Mouse (Mus musculus) left cerebral cortex, adult 11 months (tissue): ENCODE results near the gene Atf3.

Experiments
- DNase-seq: peaks from one replicate; pipeline ENCODE4 v3.0.0; 2022; ENCODE audit warnings: low spot score

Atf3 gene

DNA sequence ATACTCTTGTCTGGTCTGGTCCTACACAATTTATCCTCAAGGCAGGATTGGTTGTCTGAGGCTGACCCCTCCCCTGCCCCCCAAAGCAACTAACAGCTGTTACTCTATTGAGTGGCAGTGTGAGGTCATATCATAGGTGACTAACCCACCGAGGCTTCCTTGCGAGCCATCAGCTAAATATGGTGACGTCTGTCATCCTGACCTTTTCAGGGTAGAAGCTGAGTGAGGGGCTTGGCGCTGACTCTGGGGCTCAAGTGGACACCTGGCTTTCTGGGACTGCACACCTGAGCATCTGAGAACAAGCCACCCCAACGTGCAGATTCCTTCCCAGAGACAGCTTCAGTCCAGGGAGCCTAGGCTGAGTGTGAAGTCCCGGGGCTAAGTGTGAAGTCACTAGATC lies at the start of gene Atf3:
Gene Atf3, minus strand, starts transcription at position 101 of the 400 bp plus-strand sequence.
- DNase-seq, result no peak

DNA sequence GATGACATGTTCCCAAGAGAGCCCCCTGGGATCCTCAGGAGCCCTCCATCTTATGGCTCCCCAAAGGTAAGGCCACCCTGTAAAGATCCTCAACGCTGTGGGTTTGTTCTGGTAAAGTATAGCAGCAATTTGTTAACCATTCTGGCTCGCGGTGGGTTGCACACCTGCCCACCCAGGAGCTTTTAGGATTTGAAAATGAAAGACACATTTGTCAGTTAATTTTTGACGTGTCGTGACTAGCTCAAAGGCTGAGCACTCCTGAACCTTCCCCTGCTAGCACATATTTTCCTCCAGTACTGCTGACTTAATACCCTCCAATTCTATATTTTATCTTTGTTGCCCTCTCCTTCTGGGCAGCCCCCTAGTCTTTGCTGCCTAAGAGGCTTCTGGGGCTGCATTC lies 49.3 kb upstream of the Atf3 start:
- DNase-seq, result no peak

DNA sequence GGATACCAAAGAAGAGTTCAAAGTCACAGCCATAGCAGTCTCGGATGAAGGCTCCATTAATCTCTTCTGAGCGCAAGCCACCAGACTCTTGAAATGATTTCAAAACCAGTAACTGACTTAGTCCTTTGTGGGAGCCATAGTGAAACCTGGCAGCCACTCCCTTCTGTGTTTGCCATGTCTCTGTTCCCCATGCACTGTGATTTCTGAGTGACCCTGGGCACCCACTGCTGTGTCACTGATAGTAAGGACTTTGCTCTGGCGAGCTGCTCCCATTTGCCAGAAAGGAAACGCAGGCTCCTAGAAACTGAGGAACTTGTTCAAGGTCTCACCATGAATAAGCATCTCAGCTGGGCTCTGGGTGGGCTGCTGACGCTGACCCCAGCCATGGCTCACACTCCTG lies 45.6 kb upstream of the Atf3 start:
- DNase-seq, result no peak

DNA sequence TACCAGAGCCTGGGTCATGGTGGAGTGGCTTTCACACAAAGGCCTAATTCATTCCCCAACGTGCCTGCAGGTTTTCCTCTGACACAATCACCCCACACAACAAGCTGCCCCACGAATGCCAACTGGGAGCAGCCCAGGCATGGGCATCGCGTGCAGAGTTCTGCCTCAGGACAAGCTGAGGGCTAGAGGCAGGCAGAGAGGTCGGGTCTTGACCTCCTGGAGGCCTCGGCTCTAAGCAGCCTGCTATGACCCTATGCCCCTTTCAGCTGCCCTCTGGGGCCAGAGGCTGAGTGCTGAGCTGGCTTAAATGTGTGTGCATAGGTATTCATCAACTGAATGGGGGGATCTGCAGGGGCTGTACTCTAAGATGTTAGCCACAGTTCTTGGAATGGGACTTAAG lies 44.0 kb upstream of the Atf3 start:
- DNase-seq, result no peak

DNA sequence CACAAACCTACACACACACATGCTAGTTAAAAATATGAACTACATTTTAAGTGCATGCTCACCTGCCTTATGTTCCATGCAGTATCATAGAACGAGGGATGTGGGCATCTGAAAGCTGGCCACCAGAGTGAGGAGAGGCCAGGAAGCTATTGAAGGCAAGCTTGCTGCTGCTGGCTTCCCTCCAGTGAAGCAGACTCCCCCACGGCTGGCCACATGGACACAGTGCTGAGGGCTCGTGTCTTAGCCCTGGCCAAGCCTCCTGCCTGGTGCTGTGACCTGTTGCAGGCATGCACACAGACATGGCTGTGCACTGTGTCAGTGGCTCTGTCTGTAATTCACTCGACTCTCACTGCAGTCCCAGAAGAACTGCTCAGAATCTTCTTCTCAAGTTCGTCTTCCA lies 41.8 kb upstream of the Atf3 start:
- DNase-seq, result no peak

DNA sequence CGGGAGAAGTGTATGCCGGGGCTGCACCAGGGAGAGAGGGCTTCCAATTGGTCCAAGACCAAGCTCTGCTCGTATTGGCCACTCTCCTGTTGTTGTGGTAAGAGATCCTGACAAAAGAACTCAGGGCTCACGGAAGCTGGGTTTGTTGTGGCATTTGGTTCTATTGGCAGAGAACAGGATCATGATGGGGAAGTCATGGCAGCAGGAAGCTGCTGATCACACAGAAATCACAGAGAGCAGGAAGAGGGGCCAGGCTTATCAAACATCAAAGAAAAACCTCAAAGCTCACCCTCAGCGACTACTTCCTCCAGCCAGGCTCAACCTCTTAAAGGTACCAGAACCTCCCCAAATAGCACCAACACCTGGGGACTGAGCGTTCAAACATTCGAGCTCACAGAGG lies 41.3 kb upstream of the Atf3 start:
- DNase-seq, result no peak

DNA sequence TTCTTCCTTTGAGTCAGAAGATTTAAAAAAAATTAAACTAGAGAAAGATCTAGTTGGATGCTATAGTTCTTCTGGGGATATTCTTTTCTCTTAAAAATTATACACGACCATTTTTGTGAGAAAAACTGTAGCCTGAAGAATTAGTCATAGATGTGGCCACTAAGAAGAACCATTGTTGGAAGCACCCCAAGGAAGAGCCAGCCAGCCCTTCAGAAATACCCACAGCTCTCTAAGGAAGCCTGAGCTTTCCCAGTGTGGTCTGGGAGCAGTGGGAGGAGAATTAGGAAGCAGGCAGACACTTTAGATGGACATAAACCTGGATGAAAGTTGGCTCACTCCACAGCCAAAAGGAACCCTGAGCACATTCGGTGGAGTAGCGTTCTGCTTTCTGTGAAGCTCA lies 40.7 kb upstream of the Atf3 start:
- DNase-seq, result no peak

DNA sequence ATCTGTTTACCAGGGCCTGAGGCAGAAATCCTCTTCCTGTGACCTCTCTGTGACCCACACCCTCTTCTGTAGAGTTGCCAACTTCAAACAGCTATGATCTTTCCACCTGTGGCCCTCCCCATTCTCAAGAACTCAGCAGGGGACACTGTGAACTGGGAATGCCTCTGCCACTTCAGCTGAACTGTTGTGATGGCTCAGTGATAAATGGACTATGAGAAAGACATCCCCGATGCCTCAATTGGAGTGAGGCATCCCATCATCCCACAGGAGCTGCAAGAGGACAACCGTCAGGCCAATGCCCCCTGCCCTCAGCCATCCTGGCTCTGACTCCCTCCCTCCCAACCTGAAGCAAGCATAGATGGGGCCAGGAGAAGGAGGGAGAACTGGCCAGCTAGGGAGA lies 40.1 kb upstream of the Atf3 start:
- DNase-seq, result no peak

DNA sequence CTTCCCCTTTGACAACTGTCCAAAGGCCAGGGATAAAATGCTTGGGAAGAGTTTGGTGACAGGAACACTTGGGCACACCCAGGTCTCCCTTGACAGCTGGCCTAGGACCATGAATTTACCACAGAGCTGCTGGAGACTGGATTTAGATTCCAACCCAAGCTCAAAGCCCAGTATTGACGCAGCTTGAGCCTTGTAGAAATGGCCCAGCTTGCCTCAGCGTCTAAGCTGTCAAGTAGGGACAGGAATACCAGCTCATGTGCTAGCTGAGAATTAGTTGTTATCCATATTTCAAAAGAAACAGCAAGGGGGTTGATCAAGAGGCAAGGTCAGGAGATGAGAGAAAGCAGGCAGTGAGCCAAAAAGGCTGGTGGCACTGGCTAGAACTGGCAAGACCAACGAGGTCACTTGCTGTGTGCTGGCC lies 39.5 kb upstream of the Atf3 start:
- DNase-seq, result no peak

DNA sequence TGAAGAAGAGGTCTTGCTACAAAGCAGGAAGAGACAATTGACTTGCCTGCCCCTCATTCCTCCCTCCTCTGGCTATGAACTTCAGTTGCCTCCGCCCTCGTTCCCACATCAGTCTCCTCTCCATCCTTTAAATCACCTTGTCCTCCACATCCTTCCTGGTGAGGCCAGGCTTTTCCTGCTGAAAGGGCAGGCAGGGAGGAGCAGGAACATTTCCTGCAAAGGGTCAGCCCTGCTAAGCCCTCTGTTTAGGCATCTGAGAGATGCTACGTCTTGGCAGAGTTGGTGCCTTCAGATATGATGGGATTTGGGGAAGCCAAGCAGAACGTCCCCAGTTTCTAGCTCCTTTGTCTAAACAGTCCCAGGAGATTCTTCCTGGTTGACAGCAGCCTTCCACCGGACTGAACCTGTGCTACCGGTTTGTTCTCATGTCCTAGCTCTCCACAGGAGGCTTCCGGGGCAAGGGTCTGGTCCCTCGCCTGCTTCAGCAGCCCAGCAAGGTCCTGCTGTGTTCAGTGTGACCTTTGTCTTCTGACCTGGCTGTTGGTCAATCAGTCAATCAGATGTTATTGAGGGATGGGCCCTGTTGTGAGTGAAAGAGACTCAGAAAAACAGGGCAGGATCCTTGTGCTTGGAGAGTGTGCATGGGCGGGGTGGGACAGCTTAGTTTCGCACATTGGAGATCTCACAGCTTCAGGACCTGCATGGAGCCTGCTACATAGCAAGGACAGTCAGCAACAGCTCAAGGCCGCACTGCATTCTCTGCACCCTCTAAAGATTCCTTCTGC lies 38.9 kb upstream of the Atf3 start:
- no peak for DNase-seq

DNA sequence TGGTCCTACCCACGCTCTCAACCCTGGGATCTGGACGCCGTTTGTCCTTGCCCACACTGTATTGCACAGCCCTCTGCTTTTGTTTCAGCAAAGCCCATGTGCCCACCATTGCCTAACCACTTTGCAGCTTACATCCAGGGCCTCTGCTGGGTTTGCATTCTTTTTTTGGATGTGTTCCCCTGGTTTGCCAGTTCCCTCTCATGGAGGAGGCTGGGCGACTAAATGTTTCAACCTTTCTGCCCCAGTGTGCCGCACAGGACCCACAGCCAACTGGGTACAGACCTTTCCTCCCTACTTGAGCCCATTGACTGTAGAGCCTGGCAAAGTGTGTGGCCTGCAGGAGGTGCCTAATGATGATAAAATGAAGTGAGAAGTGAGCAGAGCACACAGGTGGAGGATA lies 38.3 kb upstream of the Atf3 start:
- no peak for DNase-seq

DNA sequence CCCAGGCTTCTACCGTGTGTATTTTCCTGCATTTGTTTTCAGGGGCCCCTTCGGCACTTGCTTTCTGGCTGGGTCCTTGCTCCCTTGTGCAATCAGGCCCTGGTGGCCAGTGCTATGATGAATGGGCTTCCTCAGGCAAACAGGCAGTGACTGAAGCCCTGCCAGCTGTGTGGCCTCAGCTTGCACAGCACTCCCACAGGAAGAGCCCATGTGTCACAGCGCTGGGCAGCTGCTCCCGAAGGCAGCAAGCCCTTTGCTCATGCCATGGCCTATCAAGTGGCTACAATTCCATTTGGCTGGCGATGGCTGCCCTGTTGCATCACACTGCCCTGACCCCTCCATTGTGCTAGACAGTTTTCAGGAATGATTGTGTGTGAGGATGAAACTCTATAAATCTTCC lies 36.6 kb upstream of the Atf3 start:
- no peak for DNase-seq

DNA sequence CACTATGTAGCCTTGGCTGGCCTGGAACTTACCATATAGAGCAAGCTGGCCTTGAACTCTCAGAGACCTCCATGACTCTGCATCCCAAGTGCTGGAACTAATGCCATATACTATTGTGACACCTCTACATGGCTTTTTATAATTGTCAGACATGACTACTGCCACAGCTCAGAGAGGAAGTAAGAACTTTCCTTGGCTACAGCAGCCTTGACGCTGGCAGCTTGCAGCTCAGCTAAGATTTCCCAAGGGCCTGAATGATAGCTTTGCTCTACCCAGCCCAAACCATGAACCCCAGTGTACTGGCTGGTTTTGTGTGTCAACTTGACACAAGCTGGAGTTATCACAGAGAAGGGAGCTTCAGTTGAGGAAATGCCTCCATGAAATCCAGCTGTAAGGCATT lies 35.8 kb upstream of the Atf3 start:
- DNase-seq, result no peak

DNA sequence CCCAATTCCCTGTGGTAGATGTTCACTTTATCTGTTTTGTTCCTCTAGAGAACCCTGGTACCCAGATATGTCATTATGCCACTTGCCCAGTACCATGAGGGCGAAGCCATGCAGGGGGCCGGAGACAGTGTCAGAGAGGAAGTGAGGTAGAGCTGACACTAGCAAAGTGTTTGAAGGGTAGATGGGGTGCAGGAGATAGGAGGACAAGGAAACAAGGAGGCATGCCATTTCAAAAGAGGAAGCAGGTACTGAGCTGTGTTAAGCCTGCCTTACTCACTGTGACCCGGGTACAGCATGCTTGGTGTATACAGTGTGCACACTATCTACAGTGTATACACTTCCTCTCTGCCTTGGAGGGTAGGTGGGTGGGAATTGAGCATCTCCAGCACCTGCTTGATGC lies 32.1 kb upstream of the Atf3 start:
- no peak for DNase-seq

DNA sequence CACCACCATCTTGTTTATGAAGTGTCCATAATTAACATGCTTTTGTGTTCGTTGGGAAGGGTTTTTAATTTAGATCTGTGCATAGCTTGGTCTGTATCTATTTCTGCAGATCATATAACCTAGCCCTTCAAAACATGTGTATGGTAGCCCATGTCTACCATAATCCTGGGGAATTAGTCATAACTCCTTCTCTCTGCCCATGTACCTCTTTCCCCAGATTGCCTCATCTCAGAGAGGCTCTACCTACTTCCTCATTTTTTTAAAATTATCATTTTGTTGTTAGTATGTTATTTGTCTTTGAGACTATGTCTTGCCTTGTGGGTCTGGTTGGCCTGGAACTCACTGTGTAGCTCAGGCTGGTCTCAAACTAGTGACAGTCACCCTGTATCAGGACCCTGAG lies 30.6 kb upstream of the Atf3 start:
- DNase-seq, result no peak

DNA sequence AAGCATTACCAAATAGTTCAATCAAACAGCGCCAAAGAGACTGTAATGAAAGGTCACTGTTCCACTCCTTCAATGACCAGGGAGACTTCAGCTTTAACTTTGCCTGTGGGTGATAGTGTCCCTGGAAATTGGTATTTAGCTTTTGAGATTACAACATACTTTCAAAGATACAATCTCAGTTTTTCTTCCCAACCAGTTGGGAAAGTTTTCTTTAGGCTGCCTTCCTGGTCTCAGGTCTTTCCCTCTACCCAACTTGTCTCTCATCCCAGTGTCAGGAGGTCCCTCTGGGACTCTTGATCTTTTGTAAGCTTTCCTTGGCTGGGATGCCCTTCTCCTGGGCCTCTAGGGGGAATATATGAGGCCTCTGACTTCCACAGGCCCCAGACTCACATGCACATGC lies 29.7 kb upstream of the Atf3 start:
- DNase-seq, result no peak

DNA sequence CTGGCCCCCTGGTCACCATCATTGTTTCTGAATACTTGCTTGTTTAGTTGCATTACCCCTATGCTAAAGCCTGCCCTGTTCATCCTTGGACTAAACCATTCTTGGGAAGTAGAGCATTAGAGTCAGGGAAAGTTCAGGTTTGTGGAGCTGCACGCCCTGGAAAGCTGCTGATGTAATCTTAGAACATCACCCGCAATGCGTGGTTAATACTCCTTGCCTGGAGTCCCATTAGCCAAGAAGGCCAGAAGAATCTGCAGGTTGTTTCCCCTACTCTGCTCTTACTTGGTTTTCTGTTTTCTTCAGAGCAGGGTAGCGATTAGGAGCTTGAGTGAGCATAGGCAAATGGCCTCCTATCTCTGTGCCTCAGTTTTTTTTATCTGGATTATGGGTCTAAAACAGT lies 26.0 kb upstream of the Atf3 start:
- no peak for DNase-seq

DNA sequence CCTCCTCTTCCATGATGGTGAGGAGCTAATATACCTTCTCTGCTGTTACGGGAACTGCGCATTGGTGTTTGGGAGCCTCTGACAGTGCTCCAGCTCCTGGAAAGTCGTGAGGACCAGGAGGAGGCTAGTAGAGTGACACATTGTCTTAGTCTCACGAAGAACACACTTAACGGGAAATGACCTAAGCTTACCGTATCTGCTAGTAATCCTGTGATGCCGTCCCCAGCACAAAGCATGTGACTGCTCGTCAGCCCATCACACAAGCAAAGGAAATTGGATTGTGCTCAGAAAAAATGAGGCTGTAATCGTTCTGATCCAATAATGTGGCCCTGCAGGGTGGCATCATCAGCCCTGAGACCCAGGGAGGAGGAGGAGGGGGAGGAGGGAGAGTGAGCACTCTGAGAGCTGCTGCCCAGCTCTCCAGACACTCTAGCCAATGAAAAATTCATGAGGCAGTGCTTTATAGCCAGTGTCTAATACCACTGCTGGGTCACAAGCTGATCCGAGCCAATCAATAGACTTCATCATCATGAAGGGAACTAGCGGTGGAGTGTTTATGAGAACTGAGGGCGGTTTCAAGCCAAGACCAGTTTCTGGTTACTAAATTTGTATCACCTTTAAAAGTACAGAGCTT lies 24.3 kb upstream of the Atf3 start:
- no peak for DNase-seq

DNA sequence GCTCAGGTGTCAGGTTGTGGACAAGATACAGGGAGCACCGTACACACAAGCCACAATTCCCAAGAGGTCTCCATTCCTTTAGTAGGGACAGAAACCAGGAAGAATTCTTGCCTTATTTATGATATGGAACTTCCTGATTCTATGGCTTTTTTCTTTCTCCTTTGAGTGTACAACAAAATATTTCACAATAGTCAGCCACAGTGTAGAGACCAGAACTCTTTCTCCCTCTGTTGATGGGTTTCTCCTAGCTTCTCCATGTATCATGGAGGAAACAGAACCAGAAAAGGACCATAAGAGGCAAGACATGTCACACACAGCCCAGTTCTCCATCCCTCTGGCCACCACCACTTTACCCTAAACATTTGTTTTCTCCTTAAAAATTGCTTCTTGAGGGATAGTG lies 23.7 kb upstream of the Atf3 start:
- no peak for DNase-seq

DNA sequence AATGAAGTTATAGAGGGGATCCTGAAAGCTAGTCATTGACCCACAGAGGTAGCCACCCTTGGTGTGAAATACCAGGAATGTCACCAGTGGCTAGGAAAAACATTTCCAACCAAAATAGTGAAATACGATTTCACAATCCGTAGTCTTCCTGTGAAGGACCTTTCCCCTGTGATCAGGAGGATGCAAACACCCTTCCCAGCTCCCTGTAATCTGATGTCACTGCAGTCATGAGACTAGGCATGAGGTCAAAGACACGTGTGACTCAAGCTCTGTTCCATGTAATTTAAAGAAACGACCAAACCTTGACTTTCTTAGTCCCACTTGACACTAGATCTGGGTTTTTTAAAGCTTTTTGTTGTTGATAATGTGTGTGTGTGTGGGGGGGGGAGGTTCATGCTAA lies 21.8 kb upstream of the Atf3 start:
- DNase-seq, result no peak

DNA sequence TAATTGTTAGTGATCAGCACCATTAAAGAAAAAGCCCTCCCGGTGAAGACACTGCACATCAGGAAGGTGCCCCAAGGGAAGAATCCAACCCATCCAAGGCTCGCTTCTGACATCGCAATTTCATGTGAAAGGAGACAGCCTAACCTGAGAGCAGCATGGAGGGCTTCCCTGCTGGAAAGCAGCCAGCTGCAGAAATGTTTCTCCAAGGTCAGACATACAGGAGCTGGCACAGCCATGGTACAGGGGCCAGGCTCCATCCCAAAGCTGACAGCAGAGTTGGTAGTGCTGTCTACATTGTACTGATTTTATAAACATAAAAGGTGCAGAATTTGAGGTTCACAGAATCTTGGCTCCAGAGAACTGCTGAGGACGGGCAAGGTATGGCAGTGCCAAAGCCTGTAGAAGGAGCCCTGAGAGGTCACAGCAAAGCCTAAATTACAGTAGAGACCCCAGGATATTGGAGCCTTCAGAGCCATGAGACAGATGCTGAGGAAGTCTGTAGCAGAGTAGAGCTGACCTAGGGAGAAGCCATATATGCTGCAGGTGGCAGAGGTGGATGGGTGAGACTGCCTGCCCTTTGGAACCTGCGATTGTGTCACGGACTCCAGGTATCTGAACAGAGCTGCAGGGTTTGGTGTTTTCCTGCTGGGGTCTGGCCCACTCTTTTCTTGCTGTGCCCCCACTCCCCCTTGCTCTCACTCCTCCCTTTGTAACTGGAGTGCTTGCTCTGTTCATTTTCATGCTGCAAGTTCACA lies 18.1 kb upstream of the Atf3 start:
- DNase-seq, result no peak

DNA sequence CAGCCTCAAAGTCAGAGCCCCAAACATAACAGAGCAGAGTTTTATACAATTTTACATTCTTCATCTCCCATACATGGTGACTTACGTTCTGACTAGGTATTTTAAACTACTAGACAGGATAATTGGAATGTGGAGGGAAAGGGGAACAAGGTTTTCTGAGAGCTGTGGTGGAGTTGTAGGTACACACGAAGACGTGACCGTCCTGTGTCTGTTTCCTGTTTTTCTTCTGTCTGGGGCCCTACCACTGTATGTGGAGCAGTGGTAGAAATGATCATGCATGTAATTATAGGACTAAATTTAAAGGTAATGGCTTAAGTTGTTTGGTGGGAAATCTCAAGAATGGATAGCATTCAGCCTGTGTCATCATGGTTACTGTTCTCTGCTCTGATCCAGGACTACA lies 17.0 kb upstream of the Atf3 start:
- DNase-seq, result no peak

DNA sequence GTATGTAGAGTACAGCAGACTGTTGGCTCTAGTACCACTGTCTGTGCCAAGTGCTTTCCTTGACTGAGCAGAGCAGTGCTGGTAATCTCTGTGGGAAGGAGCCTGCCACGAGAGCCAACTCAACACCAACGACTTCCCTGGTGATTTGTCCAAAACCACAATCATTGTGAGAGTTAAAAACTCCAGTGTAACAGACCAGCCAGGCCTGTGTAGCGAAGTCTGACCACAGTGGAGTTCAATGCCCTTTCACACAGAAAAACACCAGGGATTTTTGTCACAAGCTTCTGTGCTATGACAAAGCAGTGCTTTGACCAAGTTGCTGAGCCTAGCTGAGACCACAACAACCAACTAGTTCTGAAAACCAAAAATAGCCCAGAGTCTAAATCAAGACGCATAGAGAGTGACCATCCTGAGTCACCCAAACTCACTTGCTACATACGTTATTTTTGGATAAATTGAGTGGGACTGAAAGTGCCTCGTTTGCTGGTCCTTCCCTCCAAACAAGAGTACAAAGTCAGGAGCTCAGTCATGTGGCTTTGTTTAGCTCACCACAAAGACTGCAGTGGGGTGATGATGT lies 12.6 kb upstream of the Atf3 start:
- peak; percentile 17 for DNase-seq
